Mouse (Mus musculus): ENCODE results near the gene Phf3. TPM values are rescaled to one million over a fixed set of nuclear protein-coding genes. Genes with fewer than 3 reads are reported as not detected.

The Phf3 gene
- polyA plus RNA-seq, 1 experiment from 2014 or later, result 48.1 TPM

DNA sequence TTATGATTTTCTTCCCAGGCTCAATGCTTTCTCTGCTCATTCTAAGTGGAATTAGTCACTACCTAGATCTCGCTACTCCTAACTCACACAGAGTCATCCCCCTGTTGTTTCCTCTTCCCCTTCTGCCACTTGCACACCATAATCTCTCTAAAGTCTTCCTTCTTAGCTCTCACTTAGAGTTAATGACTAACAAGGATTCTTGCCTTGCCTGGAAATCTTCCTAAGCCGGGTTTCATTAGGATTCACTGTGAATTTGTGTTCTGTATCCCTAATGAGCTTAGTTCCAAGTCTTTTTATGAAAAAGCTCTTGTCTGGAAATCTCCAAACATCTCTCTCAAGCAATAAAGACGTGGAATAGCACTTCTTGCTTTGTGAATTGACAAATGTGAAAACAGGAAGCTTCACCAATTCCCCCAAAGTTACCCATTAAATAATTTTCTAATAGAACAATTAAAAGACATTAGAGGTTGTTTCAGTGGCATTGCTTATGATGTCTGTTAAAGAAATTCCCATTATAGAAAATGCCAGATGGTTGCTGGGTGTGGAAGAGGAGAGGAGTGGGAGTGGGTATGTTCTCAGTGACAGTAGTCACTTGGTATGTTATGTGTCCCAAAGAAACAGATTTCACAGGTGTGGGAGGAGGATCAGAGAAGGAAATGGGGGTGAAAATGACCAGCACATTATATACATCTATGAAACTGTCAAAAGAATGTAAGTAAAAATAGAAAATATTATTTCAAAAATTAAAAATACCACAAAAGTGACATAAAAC lies 118.1 kb downstream of the Phf3 start:
- Histone ChIP-seq H3K27ac (no peak overlapping the region), H3K4me3 (no peak overlapping the region), H3K4me2 (no peak overlapping the region), H3K9me3 (no peaks in the 10 kb centered on the region), H3K9ac (no peak overlapping the region), H3K4me1 (no peaks in the 10 kb centered on the region), H3K27me3 (no peaks in the 10 kb centered on the region), H3K36me3 (no peaks in the 10 kb centered on the region)
- 65% methylated on average over 3 of the region's 3 CpGs for WGBS
- no peak for ATAC-seq (ENCODE audit: insufficient number of reproducible peaks, insufficient read depth, low FRiP score, low TSS enrichment, low read depth)

Other genes starting within 250 kb of the Phf3 start
- gene AC153137.1, start 104.0 kb upstream of the Phf3 start, polyA plus RNA-seq (2015; fragmentation: Nextera tagmentation; extraction: Ambion mirVana), result not detected in 2 replicates

Measured in embryonic facial prominence, embryonic 13.5 days (tissue).